Mouse (Mus musculus): ENCODE results near the gene Fastkd1.
"Not testable (repeated sequence)": the region's sequence is repeated elsewhere in the genome, so short reads cannot be mapped to it uniquely, and the experiment has no call there.

Gene Fastkd1

DNA sequence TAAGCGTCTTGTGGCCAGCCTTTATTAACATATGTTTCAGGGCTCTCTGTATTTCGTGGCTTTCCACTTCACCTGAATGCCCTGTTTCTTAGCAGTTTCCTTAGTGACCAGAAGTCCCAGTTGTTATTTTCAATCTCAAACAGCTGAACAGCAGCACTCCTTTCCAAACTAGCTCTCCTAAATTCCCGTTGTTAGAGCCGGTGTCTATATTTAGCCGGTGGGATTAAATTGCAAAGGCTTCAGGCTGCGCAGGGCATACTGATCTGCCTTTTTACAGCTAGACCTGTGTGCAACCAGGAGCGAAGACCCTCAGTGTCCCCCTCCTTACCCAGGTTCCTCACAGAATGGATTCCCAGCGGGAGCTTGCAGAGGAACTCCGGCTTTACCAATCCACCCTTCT, 43.5 kb downstream of the Fastkd1 start, which contains the start of gene Klhl41:
TSS of gene Klhl41 (plus strand) at position 268 of the 400 bp plus-strand sequence.
- no peak for DNase-seq (ENCODE audit: low spot score)

DNA sequence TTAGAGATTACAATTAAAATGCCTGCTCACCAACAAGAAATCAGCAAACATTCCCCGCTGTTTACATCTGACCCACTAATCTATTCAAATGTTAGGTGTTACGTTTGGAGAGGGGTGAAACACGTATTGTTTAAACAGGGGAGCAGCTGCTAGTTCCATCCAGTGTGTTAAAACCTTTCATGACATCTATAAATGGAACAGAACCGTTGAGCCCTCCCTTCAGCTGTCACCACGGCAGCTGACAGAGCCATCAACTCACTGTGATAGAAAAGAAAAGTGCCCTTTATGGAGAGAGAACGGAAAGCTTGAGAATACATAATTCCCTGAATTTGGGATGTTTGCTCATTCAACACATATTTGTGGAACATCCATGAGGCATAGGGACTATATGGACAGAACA, 44.9 kb downstream of the Fastkd1 start:
- no peak for DNase-seq (ENCODE audit: low spot score)

DNA sequence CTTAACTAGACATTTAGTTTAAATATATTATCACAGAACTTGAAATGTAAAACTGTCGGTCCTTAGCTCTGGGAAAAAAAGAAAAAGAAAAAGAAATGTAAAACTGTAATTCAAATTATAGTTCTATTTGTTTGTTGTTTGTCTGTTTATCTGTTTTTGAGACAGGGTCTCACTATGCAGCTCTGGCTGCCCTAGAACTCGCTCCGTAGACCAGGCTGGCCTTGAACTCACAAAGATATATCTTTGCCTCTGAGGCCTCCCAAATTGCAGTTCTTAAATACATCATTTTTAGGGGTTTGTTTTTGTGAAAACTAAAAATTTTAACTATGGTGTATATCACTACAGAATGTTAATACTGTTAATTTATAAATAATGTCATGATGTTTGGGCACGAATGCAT, 45.7 kb downstream of the Fastkd1 start:
- DNase-seq (ENCODE audit: low spot score), result no peak

DNA sequence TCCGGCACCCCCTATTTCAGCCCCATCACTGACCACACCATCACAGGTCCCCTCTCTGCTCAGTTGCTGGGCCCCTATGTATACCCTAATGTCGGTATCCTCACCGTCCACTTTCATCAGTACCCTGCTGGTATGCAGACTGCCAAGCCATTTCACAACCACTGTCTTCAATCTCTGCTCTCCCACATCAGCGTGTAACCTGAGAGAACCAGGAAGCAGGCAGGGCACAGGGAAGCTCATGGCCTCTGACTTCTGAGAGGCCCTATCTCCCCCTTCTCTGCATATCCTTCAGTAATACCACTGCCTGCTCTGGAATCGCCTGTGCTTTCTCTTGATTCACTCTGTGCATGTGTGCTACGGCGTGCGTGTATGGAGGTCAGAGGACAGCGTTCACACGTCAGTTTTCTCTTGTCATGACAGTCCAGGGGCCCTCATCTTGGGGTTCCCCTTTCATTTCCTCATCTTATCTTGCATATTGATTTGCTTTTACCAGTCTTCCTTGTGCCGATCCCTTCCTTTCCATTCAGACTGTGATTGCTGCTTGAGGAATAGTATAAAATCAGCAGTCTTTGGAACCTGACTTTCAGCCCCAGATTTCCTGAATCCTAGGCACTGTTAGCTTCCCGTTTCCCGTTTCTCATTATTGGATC, 49.4 kb downstream of the Fastkd1 start:
- no peak for DNase-seq (ENCODE audit: low spot score)

DNA sequence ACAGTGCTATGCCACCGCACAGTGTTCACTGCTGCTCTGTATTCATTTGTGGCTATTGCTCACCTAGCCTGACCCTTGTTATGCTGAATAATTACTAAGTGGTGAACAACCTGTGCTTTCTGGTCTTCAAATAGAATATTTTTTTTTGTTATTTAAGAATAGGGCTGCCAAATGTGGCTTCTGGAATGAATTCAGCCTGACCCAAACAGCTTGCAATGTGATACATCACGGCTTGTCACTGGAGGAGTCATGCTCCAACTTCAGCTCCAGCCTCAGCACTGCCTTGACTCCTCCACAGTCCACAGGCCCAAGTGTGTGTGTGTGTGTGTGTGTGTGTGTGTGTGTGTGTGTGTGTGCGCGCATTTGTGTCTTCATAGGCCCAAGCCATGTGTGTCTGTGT, 54.0 kb downstream of the Fastkd1 start:
- DNase-seq (ENCODE audit: low spot score), result no peak

DNA sequence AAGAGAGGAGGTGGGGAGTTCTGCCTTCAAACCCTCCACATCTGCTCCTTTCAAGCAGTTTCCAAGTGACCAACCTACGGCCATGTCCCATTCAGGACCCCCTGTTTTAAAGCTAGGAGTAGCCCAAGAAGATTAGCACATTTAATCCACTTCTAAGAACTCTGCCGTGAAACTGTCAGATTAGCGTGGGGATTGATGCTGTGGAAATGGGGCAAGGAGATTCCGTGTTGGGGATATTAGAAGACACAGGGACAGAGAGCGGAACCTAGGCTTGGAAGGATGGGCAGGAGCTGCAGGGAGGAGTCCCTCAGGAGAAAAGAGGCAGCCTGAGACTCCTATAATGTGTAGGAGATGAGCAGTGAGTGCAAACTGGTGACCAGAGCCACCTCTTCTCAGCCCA, 63.6 kb downstream of the Fastkd1 start:
- DNase-seq (ENCODE audit: low spot score), result no peak

DNA sequence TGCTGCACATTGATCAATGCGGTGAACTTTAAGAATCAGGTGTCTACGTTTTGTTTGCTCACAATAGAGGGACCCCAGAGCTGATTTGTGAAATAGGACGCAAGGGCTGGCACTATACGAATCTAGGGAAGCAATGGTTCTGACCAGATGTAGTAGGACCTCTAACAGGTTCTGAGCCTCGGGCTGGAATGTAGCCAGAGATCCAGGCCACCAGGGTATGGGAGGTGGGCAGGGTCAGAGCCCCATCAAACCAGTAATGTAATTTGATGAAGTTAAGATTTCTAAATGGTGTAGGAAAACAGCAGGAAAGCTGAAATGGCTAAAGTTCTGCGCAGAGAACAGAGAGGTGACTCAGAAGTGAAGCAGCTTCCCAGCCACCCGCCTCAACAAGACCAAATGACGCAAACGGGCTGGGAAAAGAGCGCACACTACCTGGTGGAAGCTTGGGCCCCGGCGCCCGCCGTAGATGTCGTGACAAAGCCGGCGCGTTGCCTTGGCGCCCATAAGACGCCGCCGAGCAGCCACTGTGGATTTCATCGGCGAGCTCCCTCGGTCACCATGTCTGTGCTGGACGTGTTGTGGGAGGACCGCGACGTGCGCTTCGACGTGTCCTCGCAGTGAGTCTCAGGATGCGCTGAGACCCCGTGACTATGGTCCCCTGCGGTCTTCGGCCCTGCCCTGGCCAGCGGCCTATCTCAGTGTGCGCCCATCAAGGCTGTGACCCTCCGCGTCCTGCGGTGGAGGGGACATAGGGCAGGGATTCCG, 66.4 kb downstream of the Fastkd1 start, which contains the start of gene Bbs5:
TSS of gene Bbs5 (plus strand) at position 446 of the 765 bp plus-strand sequence.
- DNase-seq (ENCODE audit: low spot score), result peak; percentile 74

DNA sequence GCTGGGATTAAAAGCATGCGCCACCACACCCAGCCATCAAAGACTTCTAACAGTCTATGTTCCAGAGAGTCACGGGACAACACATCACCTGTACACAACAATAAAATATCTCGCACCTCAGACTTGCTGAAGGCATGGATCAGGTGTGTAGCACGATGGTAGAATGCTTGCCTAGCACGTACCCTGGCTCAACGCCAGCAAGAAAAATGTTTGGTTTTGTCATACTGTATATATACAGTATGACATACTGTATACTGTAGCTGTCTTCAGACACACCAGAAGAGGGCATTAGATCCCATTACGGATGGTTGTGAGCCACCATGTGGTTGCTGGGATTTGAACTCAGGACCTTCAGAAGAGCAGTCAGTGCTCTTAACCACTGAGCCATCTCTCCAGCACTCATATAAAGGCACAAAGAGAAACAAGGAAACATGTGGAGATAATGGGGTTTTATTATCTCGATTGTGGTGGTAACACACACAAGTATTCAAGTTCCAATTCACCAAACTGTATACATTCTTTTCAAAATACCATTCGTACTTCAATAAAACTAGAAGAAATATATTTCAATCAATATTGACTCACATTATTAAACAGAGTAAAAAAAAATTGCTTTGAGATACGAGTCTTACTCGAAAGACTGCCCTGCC, 68.2 kb downstream of the Fastkd1 start:
- DNase-seq (ENCODE audit: low spot score), result no peak

DNA sequence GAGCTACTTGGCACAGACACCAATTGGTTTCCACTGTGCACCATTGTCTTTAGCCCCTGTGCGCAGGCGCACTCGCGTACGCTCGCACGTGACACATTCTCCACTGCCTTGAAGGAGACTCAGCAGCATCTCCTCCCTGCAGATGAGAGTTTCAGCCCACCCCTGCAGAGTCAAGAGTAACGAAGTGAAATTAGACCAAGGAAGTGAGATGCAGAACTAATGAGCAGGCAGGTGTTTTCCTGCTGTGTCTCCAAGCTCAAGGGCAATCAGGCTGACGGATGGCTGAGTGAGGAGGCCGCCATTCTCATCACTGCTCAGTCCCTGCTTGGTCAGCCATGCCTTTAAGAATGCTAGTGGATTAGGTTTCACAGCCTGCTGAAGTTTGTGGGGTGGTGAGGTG, 73.2 kb downstream of the Fastkd1 start:
- DNase-seq (ENCODE audit: low spot score), result no peak

DNA sequence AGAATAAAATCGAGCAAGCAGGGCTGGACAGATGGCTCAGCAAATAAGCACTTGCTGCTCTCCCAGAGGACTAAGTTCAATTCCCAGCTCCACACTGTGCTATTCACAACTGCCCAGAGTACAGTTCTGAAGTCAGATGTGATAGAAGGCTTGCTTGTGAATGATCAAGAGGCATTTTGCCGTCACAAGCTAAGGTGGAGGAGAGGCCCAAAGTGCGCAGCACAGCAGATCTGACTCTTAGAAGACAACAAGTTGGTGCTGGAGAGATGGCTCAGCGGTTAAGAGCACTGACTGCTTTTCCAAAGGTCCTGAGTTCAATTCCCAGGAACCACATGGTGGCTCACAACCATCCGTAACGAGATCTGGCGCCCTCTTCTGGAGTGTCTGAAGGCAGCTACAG, 75.3 kb downstream of the Fastkd1 start:
- DNase-seq (ENCODE audit: low spot score), result not testable (repeated sequence)

All from c-Kit-positive CD71-positive TER-119-positive erythroid progenitor cells, embryonic 14.5 days (primary cell).